Mouse (Mus musculus) NIH3T3 (cell line): ENCODE measurements at regions not wholly inside any gene's neighbourhood (a gene's known extent, or its start where the extent isn't known, plus 50 kb on each side); places are given as distances from the start of the nearest gene placed in this dataset.
A peak's percentile ranks its signal among the peaks of the same experiment; 100 is the strongest.

ENCODE experiments used
- DNase-seq: peaks from one replicate; pipeline ENCODE4 v3.0.0-alpha.2; 2012; ENCODE audit warnings: low read depth

DNA sequence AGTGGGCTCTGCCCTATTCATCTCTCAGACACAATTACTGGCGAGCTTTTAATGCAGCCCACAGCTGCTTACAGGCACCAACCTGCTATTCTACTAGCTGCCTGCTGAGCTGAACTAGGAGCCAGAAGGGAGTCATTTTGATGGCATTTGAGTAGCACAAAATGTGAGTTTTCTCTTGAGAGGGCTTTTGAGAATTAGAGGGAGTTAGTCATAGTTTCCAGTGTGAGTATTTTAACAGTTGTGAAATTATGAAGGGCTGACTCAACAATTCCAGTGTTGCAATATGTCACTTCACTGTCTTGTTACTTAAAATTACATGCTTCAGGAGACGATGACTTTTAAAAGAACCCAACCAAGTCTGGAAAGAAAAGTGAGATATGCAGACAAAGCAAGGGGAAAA, 54.4 kb upstream of the Ly86 start:
- peak; percentile 85 for DNase-seq

DNA sequence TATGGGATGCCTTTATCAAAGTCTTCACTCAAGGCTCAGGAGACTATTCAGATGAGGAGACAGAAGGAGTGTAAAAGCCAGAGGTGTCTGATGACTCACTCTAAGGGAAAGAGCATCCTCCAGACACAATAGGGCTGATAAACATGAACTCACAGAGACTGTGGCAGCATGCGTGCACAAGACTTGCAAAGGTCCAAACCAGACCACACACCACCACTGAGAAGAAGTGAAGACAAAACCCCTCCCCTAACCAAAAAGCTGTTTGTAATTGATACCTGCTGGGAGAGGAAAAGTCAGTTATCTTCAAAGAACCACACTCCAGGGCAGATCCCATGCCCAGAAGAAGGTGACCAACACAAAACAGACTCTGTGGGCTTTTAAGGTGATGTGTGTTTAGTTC, 56.0 kb upstream of the Ly86 start:
- no peak for DNase-seq

DNA sequence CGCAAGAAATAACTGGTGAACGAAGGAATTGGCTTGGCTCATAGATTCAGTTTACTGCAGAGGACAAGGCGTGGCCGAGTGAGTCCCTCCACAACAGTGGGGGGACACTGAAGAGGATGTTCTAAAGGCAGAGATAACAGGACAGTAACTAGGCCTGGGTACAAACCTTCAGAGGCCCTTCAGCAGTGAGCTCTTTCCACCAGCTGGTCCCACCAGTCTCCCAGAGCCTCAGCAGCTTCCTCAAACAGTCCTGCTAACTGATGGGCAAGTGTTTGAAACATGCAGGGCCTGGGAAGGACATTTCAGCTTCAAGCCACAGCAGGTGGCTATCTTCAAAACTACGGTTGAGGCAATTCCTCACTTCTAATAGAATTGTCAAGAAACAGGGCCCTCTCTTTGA, 62.5 kb upstream of the Ly86 start:
- no peak for DNase-seq

DNA sequence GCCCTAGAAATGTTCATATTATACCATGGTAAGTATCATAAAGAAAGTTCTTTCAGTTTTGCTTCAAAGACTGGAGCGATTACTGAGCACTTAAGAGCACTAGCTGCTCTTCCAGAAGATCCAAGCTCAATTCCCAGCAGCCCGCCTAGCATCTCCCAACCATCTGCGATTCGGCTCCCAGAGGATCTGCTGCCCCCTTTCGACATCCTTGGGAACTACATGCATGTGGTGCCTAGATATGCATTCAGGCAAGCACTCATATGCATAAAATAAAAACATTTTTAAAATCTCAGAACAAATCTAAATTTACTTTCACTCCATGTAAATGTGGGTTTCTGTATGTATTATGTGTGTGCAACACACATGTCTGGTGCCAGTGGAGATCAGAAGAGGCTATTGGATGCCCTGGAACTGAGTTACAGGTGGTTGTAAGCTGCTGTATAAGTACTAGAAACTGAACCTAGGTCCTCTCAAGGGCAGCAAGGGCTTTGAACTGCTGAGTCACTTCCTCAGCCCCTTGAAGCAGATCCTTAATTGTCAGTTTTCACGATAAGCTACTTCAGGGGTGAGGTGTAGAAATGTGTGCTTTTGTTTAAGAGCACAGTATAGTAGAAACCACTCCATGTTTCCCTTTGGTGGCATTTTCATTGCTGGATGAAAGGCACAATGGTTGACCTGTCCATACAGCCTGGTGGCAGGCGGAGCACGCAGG, 65.8 kb upstream of the Ly86 start:
- DNase-seq: no peak

DNA sequence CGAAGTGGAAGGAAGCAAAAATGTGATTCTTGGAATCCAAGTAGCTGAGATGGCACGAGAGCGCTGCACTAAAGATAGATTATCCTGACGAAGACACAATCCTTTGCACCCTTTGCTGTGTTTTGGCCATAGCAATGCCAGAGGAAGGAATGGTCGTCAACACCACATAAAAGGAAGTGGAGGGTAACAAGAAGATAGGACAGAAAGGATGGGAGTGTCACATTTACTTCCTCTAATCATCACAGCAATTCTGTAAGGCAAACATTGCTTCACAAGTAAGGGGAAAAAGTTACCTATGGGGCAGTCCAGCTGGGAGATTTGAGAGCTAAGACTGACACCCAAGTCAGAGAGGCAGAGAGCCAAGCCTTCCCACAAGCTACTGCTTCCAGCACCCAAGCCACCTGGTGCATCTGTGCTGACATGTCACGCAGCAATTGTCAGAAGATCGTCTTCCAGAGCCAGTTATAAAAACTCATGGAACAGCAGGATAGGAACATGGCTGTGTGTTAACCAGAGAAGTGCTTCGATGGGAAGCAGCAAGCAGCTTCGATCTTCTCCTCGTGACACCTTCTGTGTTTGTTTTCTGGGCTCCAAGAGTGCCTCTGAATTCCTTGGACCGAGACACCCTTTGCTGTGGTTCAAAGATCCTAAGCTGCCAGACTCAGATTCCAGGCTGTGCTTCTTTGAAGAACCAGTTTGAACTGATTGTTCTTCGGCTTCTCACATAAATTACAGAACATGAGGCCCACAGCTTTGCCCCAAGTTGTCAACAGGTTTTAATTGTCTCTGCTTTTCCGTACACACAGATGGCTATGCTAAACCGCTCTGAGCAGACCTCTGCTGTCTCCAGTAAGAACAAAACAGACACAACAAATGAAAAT, 95.2 kb upstream of the Ly86 start:
- DNase-seq: no peak

DNA sequence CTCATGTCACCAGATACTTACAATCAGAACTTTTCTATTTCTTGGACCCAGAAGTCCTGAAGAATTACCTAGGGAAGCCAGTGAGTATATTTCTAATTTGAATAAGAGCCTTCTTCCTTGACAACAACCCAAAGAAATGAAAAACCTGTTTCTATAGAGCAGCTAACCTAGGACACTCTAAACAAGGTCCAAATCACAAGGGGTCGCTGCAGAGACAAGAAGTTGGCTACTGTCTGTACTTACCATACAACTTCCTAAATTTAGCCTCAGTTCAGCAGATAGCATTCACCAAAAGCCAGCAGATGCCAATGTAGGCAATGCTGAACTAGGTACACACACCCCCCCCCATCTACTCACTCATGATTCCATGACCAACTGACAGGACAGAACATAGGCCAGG, 96.3 kb upstream of the Ly86 start:
- no peak for DNase-seq

DNA sequence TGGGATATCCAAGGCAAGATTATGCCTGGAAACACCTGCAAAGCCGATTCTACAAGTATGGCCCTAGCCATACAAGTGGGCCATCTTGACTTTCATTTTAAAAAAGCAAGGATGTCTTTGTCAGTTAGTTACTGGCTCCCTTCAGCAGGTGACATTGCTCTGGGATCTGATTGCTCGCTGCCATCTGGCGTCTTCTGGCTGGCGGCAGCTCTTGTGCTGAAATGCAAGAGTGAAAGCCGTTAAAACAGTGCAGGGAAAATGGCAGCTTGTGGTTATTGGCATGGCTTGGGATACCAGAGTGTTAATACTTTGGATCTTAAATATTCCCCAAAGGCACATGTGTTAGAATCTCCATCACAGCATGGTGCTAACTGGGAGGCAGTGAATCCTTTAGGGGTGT, 105.0 kb upstream of the Ly86 start:
- DNase-seq: no peak

DNA sequence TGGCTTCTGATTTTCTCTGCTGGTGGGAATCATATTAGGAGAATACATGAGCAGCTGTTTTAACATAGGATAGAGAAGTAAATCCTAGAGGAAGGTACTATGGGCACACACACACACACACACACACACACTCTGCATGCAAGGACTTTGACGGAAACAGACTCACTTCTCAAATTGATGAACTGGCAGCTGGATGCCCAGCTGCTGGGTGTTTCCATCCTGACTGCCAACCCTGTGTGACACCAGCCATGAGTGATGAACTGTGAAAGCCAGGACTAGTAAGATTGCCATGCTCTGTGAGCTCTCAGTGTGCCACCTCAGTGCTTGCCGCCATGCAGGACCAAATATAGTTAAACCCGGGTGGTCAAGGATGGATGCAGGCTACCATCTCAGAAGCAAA, 107.7 kb upstream of the Ly86 start:
- DNase-seq: no peak

DNA sequence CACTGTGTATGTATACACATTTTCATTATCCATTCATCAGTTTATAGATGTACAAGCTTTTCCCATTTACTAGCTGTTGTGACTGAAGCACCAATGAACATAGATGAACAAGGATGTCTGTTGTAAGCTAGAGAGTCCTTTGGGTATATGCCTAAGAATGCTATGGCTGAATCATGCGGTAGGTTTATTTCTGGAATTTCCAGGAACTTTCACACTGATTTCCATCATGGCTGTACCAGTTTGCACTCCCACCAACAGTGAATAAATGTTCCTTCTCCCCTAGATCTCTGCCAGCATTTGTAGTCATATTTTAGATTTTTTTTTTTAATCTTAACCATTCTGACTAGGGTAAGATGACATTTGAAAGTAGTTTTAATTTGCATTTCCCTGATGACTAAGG, 119.2 kb upstream of the Ly86 start:
- DNase-seq: no peak

DNA sequence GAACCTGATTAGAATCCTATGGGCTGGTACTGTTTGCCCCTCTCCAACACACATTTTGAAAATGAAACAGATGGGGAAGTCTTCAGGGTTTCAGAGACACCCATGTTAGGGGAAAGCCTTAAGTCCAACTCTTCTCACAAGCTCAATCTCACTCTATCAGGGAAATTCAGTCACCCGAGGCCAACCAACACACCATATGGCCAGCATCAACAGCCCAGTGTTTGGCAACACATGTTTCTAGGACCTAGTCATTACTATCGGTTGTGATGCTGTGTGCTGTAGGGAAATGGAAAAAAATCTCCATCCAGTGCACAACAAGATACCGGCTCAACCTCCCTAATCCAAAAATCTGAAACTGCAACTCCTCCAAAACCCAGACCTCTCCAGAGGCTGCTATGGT, 124.6 kb upstream of the Ly86 start:
- no peak for DNase-seq

DNA sequence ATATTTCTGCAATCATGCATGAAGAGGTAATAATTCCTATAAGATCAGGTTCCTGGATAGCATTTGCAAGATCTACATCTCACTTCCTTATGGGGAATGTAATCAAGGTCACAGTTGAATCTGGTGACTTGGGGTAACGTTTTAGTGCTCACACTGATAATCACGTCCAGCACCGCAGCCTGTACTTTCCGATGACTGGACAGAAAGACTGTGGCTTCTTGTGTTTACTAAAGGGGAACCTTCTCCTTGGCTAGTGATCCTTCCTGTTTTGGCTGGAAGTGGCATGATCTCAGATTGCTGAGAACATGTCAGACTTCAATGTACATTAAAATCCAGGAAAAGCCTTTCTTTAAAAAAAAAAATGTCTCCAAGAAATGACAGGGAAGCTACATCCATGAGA, 126.4 kb upstream of the Ly86 start:
- no peak for DNase-seq

DNA sequence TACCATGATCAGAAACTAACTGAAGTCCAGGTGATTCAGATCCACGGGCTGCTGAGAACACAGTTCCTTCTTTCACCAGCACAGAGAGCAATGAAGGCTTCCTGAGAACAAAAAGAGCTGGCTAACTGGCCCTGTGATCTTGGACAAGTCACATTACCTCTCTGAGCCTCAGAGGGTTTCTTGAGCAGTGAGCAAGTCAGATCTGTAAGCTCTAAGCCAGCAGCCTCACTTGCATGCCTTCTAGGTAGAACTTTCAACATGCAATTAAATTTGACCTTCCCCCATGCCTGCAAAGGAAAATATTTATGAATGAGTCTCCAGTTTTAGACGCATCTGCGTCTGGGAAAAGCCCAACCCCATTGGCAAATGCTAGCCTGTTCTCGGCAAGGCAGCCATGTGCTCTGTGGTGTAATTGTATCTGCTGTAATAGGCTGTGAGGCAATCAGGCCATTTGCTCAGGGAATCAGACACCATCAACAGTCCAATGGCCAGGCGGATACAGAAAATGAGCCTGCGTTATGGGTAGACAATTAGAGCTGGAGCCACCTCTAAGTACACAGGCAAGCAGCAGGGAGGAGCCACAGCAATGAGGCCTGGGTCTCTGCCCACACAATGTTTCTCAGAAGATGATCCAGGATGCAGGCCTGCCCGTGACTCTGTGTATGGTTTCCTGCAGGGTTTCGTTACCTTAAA, 130.3 kb upstream of the Ly86 start:
- DNase-seq: peak; percentile 67

DNA sequence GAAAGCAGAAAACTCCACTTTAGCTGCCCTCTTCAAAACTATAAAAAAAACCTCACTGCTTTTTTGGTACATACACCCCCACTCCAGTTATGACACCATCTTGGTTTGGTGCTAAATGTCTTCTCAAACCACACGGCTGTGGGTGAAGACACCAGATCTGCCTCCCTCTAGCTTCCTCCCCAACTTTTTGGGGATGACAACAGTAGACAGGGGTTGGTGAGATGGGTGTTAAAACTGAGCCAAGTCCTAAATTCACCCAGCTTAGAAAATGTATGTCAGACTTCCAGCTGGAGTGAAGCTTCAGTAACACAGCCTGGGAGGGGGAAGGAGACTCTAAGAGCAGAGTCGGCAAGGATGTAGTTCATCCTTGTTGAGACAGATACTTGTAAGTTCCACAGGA, 147.1 kb upstream of the F13a1 start:
- no peak for DNase-seq

DNA sequence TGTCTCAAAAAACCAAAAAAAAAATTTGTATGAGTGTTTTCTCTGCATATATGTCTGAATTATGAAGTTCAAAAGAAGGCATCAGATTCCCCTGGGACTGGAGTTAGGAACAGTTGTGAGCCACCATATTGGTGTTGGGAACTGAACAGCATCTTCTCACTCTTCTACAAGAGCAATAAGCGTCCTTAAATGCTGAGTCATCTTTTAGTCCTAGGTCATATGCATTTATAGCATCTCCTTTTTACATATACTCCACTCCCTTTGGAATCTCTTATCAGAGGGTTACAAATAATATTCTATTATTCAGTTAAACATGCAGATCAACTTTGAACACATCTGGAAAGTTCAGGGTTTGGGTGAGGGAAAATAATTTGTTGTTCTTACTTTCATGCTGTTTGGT, 145.8 kb upstream of the F13a1 start:
- no peak for DNase-seq

DNA sequence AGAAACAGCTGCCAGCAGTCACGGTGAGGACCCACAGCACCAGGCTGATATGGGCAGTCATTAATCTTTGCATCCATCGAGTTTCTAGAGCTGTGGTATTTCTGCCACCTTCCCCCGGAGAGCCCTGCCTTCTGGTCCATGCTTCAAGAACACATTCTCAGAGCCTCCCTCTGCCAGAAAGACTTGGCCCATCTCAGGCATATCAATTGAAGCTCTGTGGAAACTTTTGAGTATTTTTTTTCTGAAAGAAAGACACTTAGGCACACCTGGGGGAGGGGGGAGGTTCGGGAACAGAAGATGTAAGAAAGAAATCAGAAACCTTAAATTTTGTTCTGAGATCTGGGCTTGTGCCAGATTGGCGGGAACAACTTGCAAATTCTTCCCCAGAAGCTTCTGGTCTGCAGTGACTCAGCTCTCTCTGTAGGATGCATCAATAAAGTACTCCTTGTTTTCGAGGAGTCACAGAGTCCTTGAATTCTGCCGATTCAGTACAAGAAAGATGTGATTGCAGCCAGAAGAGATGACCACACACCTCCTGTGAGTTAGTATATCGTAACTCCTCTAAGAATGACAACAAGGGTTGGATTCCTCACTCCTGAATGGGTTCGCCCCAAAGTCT, 131.2 kb upstream of the F13a1 start:
- DNase-seq: peak; percentile 34

DNA sequence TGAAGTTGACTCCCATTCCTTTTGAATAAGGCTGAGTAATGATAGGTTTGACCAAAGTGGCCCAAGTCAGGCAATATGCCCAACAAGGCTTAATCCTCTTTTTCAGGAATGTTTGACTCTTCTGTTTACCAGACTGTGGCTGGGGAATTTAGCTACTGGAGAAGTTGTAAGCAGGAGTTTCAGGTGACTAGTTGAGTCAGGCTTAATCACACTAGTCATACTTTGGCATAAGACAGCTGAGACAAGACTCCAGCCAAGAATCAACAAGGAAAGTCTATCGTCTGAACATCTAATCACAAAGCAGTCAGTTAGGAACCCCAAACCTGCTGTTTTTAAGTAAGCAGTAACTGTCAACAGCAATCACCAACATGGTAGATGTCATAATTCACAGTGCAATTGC, 126.5 kb upstream of the F13a1 start:
- peak; percentile 12 for DNase-seq

DNA sequence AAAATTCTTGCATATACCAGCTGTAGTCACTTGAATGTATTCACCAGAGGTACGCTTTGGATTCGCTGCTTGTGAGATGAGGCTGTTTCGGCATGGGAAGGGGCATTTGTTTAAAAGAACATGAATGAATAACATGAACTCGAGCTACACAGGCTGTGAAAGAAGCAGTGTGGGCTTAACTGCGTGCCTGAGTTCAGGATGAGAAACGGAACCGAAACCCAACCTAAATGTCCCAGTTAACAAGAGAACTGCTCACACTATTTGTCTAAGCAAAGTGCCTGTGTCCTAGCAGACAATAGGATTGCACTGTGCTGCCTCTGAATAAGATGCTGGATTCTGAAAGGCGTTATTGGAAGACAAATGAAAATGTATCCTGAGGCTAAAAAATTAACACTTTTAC, 126.0 kb upstream of the F13a1 start:
- no peak for DNase-seq

DNA sequence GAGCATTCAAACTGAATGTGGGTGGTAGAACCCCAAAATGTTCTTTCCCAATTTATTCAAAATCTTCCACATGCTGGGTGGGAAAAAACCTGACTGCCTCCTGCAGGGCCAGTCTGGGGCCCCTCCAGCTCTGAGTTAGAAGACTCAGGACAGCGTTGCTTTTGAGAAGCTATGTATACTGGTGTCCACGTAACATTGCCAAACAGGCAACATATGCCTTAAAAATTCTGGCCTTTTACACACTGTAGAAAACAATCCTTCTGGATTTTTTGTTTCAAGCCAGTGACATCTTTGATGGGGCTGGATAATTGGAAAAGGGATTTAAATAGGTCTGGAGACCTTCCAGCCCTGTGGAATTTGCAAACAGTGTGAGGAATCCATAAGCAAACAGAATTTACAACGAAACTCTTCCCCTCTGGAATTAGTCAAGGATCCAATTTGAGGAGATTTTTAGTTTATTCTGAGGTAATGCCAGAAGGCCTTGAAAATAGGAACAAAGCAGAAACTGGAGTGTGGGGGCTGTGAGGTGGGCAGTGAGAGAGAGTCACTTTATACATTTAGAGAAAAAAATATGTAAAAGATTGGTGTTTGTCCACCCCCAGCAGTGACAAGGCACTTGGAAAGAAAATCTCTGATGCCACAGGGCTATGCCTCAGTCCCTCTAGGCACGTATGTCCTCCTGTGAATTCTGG, 108.9 kb upstream of the F13a1 start:
- no peak for DNase-seq

DNA sequence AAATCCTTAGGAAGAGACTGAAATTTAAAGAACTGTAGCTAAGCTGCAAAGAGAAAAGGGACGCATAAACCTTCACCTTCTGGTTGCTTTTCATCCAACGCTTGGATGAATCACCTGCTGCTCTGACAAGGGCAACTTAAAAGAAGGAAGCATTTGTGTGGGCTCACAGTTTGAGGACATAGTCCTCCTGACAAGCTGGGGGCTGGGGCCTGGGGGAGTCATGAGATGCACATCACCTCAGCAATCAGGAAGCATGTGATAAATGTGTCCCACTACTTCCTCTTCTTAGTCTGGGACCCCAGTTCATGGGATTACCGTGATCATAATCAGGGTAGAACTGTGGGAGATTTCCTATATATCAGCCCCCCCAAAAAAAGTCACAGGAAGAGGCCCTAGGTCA, 107.8 kb upstream of the F13a1 start:
- no peak for DNase-seq

DNA sequence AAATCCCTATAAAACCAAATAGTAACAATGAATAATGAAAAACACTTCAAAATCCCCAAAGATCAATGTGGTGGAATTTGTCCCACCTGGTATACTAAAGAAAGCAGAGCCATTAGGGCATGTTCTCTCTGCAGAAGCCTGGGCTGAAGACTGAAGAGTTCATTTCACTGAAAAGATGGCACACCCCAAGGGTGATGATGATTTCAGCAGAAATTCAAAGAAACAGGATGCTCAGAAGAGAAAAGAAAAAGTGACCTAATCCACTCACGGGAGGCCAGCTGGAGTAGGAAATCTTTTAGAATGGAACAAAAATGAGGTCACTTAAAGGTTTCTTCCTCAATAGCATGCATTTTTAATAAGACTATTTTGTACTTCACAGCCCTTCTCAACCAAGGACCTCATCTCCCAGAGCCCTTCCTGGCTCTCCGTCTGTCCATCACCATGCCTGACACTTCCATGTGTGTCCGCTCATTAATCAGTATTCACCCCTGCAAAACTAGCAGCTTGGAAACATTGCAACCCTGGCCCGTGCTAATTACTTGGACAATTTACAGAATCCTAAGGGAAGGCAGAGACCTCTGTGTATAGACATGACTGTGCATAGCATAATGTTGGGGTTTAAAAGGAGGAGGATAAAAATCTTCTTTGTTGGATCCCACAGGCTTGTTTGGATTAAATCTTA, 101.9 kb upstream of the F13a1 start:
- no peak for DNase-seq

DNA sequence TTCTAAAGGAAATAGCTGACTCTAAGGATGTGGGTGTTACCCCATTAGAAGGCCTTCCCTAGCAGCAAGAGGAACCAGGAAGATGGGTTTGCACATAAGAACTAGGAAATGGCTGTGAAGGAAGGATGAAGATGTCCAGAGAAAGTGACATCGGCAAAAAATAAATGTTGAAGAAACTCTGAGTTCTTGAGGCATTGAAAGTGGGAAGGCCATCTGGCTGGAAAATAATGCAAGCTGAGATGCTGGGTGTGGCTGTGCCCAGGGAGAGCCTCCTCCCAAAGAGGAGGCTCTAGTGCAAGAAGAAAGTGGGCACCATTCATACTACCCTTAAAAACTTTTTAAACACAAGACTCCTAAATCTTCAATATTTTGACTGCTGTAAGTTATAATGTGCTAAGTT, 99.9 kb upstream of the F13a1 start:
- no peak for DNase-seq
